Mouse (Mus musculus) bone marrow, adult 2 months (tissue): Measurements from ENCODE around the gene Ctnnal1. TPM values are rescaled to one million over a fixed set of nuclear protein-coding genes. Genes with fewer than 3 reads are reported as not detected.

Experiments
- H3K27ac ChIP-seq: fragments of 200-500 bp; 2 replicates; pipeline ENCODE4 v1.5.1; 2012; ENCODE audit warnings: low read depth, mild to moderate bottlenecking, control low read depth, inconsistent platforms, low read length; ENCODE audit not compliant: control insufficient read depth, poor library complexity, insufficient read depth
- H3K4me1 ChIP-seq: fragments of 200-500 bp; 2 replicates; pipeline ENCODE4 v1.6.1; 2011; ENCODE audit warnings: low read length; ENCODE audit not compliant: control insufficient read depth, insufficient read depth
- H3K4me3 ChIP-seq: fragments of 200-500 bp; replicated peaks from 2 replicates; pipeline ENCODE3; 2011; ENCODE audit warnings: mild to moderate bottlenecking, low read depth, low read length, control low read depth; ENCODE audit not compliant: control insufficient read depth
- CTCF ChIP-seq: fragments of 200-500 bp; IDR thresholded peaks from 2 replicates; pipeline ENCODE4 v1.5.1; 2011; ENCODE audit warnings: low read length, control low read depth; ENCODE audit not compliant: control insufficient read depth, insufficient read depth
- POLR2A ChIP-seq: fragments of 200-500 bp; IDR thresholded peaks from 2 replicates; pipeline ENCODE4 v1.6.1; 2011; ENCODE audit warnings: low read depth, mild to moderate bottlenecking, control low read depth, low read length, borderline replicate concordance; ENCODE audit not compliant: control insufficient read depth
- WGBS: fragments of 180-500 bp; shearing (Covaris S2); methylation state at CpG from one replicate; pipeline ENCODE4 v1.1.7; 2018; 5-methylcytosine and 5-hydroxymethylcytosine counted together
- polyA plus RNA-seq: library from polyadenylated mRNA; stranded (reverse); fragments of >200 nt; gene quantifications from 2 replicates; pipeline ENCODE4 v1.2.4, GENCODE M21; 2011; ENCODE audit warnings: low replicate concordance; ENCODE audit not compliant: missing spikeins, insufficient read depth, insufficient read length

The Ctnnal1 gene
- polyA plus RNA-seq, 1 experiment = 9.5 TPM

DNA sequence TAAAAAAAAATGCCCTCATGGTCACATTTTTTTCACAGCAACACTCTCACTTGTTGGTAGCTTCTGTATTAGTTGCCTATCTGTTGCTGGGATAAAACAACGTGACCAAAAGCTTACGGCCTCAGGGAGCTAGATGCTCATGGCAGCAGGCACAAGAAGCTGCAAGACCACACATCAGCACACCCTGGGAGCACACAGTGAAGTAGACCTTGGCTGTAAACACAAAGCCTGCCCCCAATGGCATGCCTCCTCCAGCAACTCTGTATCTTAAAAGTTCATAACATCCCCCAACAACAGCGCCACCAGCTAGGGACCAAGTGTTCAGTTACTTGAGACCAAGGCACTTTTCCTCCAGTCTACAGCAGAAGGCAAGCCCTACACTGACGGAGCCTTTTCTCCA is 55.9 kb downstream of the Ctnnal1 start:
- WGBS = 78% methylated on average over 4 of the region's 4 CpGs
- TF ChIP-seq POLR2A (no peak), CTCF (no peak)
- Histone ChIP-seq H3K27ac (no peak overlapping the region), H3K4me1 (no peaks in the 10 kb centered on the region), H3K4me3 (no peak overlapping the region)

DNA sequence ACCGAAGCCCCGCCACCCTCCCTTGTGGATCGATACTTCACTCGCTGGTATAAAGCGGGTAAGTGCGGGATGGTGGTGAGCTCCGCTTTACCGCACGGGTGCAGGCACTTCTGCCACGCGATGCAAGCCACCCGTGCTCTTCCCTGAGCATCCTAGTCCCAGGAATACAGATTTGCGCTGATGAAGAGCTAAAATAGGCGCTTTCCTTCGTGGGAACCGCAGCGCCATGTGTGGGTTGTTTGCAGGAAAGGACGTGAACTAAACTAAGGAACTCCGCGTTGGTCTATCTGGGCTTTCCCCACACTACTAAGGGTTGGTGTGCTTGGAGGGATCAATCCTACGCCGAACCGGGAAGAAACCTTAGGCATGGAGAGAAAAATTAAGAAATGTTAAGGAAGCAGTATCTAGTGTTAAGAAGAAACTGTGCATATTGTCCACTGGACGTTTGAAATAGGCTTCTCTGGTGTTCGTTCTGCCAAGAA is 62.3 kb downstream of the Ctnnal1 start:
- Histone ChIP-seq H3K4me1 (no peaks in the 10 kb centered on the region), H3K4me3 (peak overlapping the region; percentile 85), H3K27ac (no peak overlapping the region; the same call in 1 of the 2 replicates)
- 2% methylated on average over 25 of the region's 25 CpGs for WGBS
- no peak for TF ChIP-seq POLR2A

DNA sequence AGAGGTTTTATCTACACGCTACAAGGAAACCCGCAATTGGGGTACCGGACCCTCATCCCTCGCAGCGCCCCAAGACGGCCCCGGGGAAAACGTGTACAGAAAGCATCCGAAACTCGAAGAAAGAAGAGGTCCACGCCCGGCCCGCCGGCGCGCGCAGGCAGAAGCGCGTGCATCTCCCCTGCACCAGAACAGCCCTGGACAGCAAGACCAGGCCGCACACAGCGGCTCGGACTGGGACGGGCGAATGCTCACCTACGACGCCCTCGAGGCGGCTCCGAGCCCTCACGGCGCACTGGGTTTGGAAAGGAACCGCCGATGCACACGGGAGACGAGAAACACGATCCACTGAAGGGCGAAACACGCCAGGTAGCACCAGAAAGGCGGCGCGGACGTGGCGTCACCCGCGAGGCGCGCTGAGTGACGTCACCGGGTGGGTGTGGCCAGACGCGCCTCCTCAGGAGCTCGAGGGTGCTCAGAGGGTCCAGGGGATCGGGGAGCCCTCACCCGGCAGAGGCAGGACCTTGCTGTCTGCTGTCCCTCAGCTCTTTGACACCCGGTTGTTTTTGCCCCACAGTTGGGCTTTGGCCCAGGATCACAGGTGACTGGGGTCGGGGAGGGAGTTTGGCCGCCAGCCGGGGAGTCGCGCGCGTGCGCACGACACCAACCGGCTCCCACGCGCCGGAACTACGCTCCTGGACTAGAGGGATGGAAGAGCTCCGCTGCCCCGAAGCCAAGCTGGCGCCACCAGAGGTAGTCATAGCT is 62.9 kb downstream of the Ctnnal1 start, which contains the start of the genes Elp1 and Fam206a:
TSS of gene Elp1 (minus strand) at position 425 of the 762 bp plus-strand sequence.
TSS of gene Fam206a (plus strand) at position 439 of the 762 bp plus-strand sequence.
- peak within 1 kb of the TSS; percentile 15; the same call in 1 of the 2 replicates for H3K27ac ChIP-seq
- WGBS = under 1% methylated on average over 72 of the region's 72 CpGs
- no peaks in the 10 kb centered on the region for H3K4me1 ChIP-seq

DNA sequence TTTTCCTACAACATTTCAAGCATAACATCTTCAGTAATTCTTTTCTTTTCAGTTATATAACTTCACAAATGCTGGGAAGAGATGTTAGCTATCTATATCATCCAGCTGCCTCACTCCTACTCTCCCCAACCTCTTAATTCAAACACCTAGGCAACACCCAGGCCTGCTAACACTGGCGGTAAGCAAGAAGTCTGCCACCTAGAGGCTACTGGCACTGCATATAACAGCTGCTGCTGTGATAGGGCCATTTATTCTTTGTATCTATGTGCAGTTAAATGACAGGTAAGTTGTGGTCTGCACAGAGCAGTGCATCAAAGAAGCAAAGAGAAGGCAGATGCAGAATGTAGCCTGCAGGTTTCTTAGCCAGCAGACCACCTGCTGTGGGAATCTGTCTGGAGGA is 73.6 kb downstream of the Ctnnal1 start:
- no peak for TF ChIP-seq POLR2A
- peak; percentile 15; the same call in 1 of the 2 replicates for TF ChIP-seq CTCF
- Histone ChIP-seq H3K4me3 (no peak overlapping the region), H3K27ac (no peak overlapping the region), H3K4me1 (no peaks in the 10 kb centered on the region; the same call in 1 of the 2 replicates)
- WGBS = 54% methylated on average over 1 of the region's 1 CpGs

More for the DNA sequence above, 62.9 kb downstream of the Ctnnal1 start, which contains the start of the genes Elp1 and Fam206a:
- TF ChIP-seq POLR2A (peak; percentile 33; the same call in 1 of the 2 replicates), CTCF (peak; percentile 2; the same call in 1 of the 2 replicates)
- H3K4me3 ChIP-seq = peak within 1 kb of the TSS; percentile 85

DNA sequence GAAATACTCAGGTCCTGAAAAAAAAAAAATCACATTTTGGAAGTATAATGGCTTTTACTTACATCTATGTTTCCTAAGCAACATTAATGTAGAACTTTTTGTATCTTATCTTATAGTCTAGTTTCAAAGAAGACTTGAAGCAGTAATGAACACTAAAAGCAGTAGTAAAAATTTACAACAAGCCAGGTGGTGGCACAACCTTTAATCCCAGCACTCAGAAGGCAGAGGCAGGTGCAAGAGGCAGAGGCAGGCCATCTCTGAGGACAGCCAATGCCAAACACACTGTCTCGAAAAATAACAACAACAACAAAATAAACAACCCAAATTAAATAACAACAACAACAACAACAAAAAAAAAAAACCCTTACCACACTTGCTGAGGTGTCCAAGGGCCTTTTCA is 93.9 kb downstream of the Ctnnal1 start:
- Histone ChIP-seq H3K4me1 (no peaks in the 10 kb centered on the region; the same call in 1 of the 2 replicates), H3K27ac (no peak overlapping the region), H3K4me3 (no peak overlapping the region)
- TF ChIP-seq POLR2A (no peak), CTCF (no peak)
- 73% methylated on average over 1 of the region's 1 CpGs for WGBS

DNA sequence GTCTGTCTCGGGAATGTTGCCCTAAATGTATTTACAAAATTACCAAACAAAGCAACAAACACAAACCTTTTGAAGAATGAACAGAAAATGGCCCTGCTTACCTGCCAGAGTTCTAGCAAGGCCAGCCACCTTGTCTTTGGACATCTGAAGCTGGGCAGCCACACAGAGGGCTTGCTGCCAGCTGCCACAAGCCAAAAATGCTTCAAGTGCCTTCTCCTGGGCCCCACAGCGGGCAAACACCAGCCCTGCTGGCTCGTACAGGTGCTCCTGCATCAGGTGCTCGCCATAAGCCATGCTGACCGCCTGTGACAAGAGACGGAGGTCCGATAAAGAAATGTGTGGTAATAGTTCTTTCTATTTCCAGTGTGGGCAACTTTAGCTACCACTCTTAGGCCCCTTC is 96.1 kb downstream of the Ctnnal1 start:
- no peak for TF ChIP-seq CTCF
- no peak for TF ChIP-seq POLR2A
- Histone ChIP-seq H3K4me3 (no peak overlapping the region), H3K4me1 (no peaks in the 10 kb centered on the region; the same call in 1 of the 2 replicates), H3K27ac (no peak overlapping the region)
- 83% methylated on average over 7 of the region's 7 CpGs for WGBS

DNA sequence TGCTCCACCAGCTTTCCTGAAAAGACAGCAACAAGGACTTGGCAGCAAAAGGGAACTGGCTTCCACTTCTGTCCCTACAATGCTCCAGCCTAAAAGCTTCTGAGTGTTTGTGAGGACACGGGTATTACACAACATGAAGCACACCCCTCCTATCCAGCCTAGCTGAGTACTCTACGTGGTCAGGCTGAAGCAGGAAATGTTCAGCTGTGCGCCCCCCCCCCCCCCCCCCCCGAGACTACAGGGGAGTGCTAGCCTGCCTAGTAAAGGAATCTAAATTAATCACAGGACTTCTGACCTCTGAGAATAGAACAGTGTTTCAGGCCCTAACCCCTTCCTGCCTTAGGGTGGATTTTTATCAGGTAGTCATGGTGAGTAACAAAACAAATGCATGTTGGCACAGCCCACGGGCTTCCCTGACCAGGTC is 97.1 kb downstream of the Ctnnal1 start:
- H3K4me1 ChIP-seq = no peaks in the 10 kb centered on the region; the same call in 1 of the 2 replicates
- H3K27ac ChIP-seq = no peak overlapping the region
- 38% methylated on average over 5 of the region's 5 CpGs for WGBS
- no peak overlapping the region for H3K4me3 ChIP-seq
- TF ChIP-seq CTCF (no peak), POLR2A (no peak)

Other genes starting within 250 kb of the Ctnnal1 start
- gene Gm26657, start 125.1 kb downstream of the Ctnnal1 start, polyA plus RNA-seq = not detected in 2 replicates
- gene Actl7b, start 123.7 kb downstream of the Ctnnal1 start, polyA plus RNA-seq = 2.1 TPM in 1 of 2 replicates, not detected in the other
- not detected in 2 replicates for gene Actl7a, start 121.8 kb downstream of the Ctnnal1 start, polyA plus RNA-seq
- 20.2 and 44.5 TPM in 2 replicates for gene Elp1, start 62.9 kb downstream of the Ctnnal1 start, polyA plus RNA-seq
- 3.7 and 4.2 TPM in 2 replicates for gene Fam206a, start 62.8 kb downstream of the Ctnnal1 start, polyA plus RNA-seq
- gene Tmem245, start 82.2 kb upstream of the Ctnnal1 start, polyA plus RNA-seq = 5.0 and 8.5 TPM in 2 replicates
- not detected in 2 replicates for gene Frrs1l, start 125.2 kb upstream of the Ctnnal1 start, polyA plus RNA-seq